Mouse (Mus musculus): Measurements from ENCODE around the gene Mon1a.

Gene Mon1a

DNA sequence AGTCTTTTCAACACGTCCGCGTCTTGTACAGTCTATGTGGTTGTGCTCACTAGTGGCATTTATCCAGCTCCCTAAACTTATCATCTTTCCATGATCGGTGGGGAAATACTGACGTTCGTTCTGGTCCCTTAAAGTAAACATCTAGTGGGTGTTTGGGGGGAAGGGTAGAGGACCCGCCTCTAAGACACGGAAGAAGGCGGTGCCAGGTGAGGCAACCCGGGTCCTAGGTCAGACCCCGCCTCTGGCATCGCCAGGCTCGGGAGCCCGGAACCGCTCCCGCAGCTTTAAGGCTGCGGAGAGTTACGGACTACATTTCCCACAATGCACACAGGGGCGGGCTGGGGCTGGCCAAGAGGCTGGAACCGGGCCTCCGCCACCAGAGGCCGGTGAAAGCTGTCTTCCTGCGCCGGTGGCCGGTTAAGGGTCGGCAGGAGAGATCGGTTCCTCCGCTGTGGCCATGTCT, at the start of gene Mon1a:
Gene Mon1a, plus strand, starts transcription at position 348 of the 463 bp plus-strand sequence.
- peak; percentile 84 for DNase-seq (ENCODE audit: low read depth, low spot score)

DNA sequence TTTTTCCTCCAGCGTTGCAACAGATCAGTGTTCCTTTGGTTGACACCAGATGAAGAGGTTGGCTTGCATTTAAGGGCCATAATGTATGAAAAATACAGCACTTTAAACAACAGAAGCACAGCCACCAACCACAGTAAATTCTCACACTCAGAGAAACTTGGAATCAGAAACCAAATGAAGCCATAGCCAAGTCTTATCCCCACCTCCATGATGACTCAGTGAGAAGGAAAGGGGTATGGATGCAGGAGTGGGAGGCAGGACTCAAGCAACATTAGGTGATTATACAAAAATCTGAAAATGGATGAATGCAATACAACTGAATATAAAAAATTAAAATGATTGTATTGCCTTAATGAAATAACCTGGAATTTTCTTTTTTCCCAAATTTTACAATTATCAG, 49.1 kb upstream of the Mon1a start:
- DNase-seq (ENCODE audit: low read depth, low spot score), result no peak

- DNase-seq (ENCODE audit: low read depth, low spot score), result no peak
Measured at GRCm38 (mm10) chr9:107842709-107843108, 45.2 kb upstream of the Mon1a start.

GRCm38 (mm10) chr9:107848922-107849321, 39.0 kb upstream of the Mon1a start:
- no peak for DNase-seq (ENCODE audit: low read depth, low spot score)

GRCm38 (mm10) chr9:107858343-107858742, 29.6 kb upstream of the Mon1a start:
- no peak for DNase-seq (ENCODE audit: low read depth, low spot score)

- no peak for DNase-seq (ENCODE audit: low read depth, low spot score)
Measured at GRCm38 (mm10) chr9:107864493-107864892, 23.5 kb upstream of the Mon1a start.

DNA sequence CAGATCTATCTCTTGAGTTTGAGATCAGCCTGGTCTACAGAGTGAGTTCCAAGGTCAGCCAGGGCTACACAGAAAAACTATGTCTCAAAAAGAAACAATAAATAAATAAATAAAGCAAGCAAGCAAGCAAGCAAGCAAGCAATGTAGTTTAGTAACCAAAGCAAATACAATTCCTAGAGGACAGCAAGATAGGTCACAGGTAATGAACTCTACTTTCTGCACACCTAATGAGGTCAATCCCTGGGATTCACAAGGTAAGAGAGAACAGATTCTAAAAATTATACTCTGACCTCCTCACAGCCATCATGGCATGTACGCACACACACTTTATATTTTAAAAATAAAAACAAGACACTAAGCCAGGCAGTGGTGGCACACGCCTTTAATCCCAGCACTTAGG, 21.9 kb upstream of the Mon1a start:
- DNase-seq (ENCODE audit: low read depth, low spot score), result no peak

GRCm38 (mm10) chr9:107872350-107873098, 15.4 kb upstream of the Mon1a start:
- peak; percentile 87 for DNase-seq (ENCODE audit: low read depth, low spot score)

GRCm38 (mm10) chr9:107873137-107873536, 14.8 kb upstream of the Mon1a start, which contains the start of gene Rbm6:
Rbm6 (minus strand) TSS chr9:107873237.
- DNase-seq (ENCODE audit: low read depth, low spot score), result no peak

DNA sequence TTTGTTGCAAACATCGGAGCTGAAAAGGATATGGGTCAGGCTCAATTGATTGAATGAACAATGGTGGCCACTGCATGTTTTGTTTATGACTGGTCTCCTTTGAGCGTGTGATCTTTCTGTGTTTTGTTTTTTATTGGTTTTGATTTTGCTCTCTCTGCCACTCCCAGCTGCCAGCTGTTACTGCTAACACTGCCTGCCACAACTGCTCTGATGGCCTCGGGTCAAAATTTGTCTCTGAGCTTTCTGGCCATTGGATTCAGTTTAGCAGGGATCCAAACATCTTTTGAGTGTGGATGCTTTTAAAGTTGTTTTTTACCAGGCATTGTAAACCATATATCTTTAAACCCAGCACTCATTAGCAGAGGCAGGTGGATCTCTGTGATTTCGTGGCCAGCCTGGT, 7.5 kb upstream of the Mon1a start:
- DNase-seq (ENCODE audit: low read depth, low spot score), result no peak

GRCm38 (mm10) chr9:107888267-107888850, 408 bp downstream of the Mon1a start:
- DNase-seq (ENCODE audit: low read depth, low spot score), result peak; percentile 53

GRCm38 (mm10) chr9:107890260-107890659, 2.3 kb downstream of the Mon1a start:
- DNase-seq (ENCODE audit: low read depth, low spot score), result no peak

- peak; percentile 19 for DNase-seq (ENCODE audit: low read depth, low spot score)
Measured at GRCm38 (mm10) chr9:107891023-107891422, 3.1 kb downstream of the Mon1a start.

- no peak for DNase-seq (ENCODE audit: low read depth, low spot score)
Measured at GRCm38 (mm10) chr9:107898563-107898962, 10.6 kb downstream of the Mon1a start.

- no peak for DNase-seq (ENCODE audit: low read depth, low spot score)
Measured at GRCm38 (mm10) chr9:107899855-107900254, 11.9 kb downstream of the Mon1a start.

DNA sequence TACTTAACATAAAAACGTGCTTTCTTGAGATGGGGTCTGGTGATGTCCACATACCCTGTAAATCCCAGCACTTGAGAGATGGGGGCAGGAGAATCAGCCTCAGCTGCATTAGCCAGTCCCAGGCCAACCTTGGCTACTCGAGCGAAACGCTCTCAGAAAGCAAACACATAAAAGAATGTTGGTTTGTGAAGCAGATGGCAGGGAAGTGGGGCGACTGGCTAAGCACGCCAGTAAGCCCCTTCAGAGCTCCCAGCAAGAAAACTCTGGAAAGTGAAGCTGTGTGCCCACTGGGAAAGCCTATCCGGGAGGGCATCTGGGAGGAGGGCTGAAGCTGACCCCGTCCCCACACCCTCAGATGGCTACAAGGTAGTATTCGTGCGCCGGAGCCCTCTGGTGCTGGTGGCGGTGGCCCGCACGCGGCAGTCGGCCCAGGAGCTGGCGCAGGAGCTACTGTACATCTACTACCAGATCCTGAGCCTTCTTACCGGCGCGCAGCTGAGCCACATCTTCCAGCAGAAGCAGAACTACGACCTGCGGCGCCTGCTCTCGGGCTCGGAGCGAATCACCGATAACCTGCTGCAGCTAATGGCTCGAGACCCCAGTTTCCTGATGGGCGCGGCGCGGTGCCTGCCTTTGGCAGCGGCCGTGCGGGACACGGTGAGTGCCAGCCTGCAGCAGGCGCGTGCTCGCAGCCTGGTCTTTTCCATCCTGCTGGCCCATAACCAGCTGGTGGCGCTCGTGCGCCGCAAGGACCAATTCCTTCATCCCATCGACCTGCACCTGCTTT, 13.1 kb downstream of the Mon1a start:
- no peak for DNase-seq (ENCODE audit: low read depth, low spot score)

- DNase-seq (ENCODE audit: low read depth, low spot score), result no peak
Measured at GRCm38 (mm10) chr9:107901627-107901914, 13.6 kb downstream of the Mon1a start.

DNA sequence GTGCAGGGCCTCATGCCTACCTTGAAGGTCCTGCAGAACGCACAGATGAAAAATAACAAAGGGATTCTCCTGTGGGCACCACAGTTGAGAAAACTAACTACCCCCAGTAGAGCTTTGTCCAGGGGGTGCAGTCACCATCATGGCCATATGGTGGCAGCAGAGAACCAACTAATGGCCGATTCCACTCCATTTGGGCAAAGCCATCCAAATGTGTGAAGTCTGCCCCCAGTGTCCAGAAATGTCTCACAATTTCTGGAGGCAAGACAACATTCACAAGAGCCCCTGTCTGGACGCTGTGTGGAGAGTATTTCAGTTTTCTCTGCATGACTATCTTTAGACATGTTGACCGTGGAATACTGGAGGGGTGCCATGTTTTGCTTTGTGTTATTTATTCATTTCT, 16.8 kb downstream of the Mon1a start:
- DNase-seq (ENCODE audit: low read depth, low spot score), result peak; percentile 92

- no peak for DNase-seq (ENCODE audit: low read depth, low spot score)
Measured at GRCm38 (mm10) chr9:107906252-107906966, 18.5 kb downstream of the Mon1a start, which contains the start of gene Mst1r. Mst1r (plus strand) TSS chr9:107906873.

DNA sequence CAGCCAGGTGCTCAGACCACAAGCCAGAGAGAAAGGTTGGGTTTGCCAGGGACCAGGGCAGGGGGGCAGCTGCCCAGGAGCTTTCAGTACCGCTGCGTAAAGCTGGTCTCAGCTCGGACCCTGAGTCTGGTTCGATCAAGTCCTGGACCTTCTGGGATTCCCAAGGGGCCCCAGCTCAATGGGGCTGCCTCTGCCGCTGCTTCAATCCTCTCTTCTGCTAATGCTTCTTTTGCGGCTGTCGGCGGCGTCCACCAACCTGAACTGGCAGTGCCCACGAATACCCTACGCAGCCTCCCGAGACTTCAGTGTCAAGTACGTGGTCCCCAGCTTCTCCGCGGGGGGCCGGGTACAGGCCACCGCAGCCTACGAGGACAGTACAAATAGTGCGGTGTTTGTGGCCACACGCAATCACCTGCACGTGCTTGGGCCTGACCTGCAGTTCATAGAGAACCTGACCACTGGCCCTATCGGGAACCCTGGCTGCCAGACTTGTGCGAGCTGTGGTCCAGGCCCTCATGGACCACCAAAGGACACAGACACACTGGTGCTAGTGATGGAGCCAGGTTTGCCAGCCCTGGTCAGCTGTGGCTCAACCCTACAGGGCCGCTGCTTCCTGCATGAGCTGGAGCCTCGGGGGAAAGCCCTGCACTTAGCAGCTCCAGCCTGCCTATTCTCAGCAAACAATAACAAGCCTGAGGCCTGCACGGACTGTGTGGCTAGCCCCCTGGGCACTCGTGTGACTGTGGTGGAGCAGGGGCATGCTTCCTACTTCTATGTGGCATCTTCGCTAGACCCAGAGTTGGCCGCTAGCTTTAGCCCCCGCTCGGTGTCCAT, 19.2 kb downstream of the Mon1a start:
- DNase-seq (ENCODE audit: low read depth, low spot score), result no peak

DNA sequence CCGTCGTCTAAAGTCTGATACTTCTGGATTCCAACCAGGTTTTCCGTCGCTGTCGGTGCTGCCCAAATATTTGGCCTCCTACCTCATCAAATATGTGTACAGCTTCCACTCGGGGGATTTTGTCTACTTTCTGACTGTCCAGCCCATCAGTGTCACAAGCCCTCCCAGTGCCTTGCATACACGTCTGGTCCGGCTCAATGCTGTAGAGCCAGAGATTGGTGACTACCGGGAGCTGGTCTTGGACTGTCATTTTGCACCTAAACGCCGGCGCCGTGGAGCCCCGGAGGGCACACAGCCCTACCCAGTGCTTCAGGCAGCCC, 19.8 kb downstream of the Mon1a start:
- no peak for DNase-seq (ENCODE audit: low read depth, low spot score)

Measured in 3T3-L1 (cell line).